Mouse (Mus musculus): Measurements from ENCODE around the gene Il25.

DNA sequence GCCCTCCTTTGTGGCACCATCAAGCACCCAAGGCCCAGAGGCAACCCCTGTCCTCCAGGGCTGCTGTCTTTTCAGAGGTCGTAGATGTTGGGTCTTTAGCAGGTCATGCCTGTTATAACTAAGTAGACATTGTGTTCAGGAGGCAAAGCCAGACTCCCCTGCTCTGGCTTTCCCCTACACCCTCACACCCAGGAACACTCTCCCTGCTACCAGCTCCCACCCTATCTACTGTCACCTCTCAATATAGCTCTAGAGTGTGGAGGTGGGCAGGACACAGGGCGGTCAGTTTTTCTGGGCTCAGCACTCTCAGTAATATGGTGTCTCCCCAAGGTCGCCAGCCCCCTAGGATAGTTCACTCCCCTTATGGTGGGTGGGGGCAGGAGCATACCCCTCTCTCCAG is 35.4 kb downstream of the Il25 start:
- no peak for TF ChIP-seq CTCF (IDR thresholded peaks at IDR 0.05; ENCODE audit: borderline replicate concordance, insufficient read depth, low read length)
- TF ChIP-seq POLR2A (IDR thresholded peaks at IDR 0.05; ENCODE audit: low read depth, low read length): no peak
